Mouse (Mus musculus) ZHBTc4 (cell line): Measurements from ENCODE around the gene Tnpo2.

Experiments
- DNase-seq: peaks from one replicate; pipeline ENCODE4 v3.0.0-alpha.2; 2011; ENCODE audit warnings: low read depth, low spot score

Gene Tnpo2

GRCm38 (mm10) chr8:85026670-85027515 is 9.8 kb upstream of the Tnpo2 start, which contains the start of gene Trir:
TSS of gene Trir (plus strand) at chr8:85026823.
- DNase-seq: peak; percentile 99

- peak; percentile 41 for DNase-seq
Measured at GRCm38 (mm10) chr8:85027516-85027855, 9.2 kb upstream of the Tnpo2 start.

GRCm38 (mm10) chr8:85027922-85028321 is 8.8 kb upstream of the Tnpo2 start:
- DNase-seq: no peak

GRCm38 (mm10) chr8:85029271-85029670 is 7.4 kb upstream of the Tnpo2 start:
- no peak for DNase-seq

GRCm38 (mm10) chr8:85032622-85033311 is 3.9 kb upstream of the Tnpo2 start:
- no peak for DNase-seq

GRCm38 (mm10) chr8:85033867-85034266 is 2.8 kb upstream of the Tnpo2 start:
- peak; percentile 38 for DNase-seq

- DNase-seq: peak; percentile 93
Measured at GRCm38 (mm10) chr8:85034764-85035163, 2.0 kb upstream of the Tnpo2 start.

GRCm38 (mm10) chr8:85035165-85035727 is 1.5 kb upstream of the Tnpo2 start:
- DNase-seq: no peak

GRCm38 (mm10) chr8:85035728-85036310 is 896 bp upstream of the Tnpo2 start:
- DNase-seq: peak; percentile 34

GRCm38 (mm10) chr8:85036381-85036717 is 366 bp upstream of the Tnpo2 start:
- no peak for DNase-seq

- DNase-seq: peak; percentile 86
Measured at GRCm38 (mm10) chr8:85037366-85037680, 608 bp downstream of the Tnpo2 start.

GRCm38 (mm10) chr8:85037681-85038531 is 1.2 kb downstream of the Tnpo2 start:
- peak; percentile 58 for DNase-seq

- no peak for DNase-seq
Measured at GRCm38 (mm10) chr8:85043619-85044018, 6.9 kb downstream of the Tnpo2 start.

GRCm38 (mm10) chr8:85057367-85057766 is 20.7 kb downstream of the Tnpo2 start:
- no peak for DNase-seq

GRCm38 (mm10) chr8:85059879-85060616 is 23.3 kb downstream of the Tnpo2 start, which contains the start of gene Fbxw9:
TSS of gene Fbxw9 (plus strand) at chr8:85060055.
- peak; percentile 96 for DNase-seq

GRCm38 (mm10) chr8:85062603-85063002 is 25.9 kb downstream of the Tnpo2 start:
- no peak for DNase-seq

- no peak for DNase-seq
Measured at GRCm38 (mm10) chr8:85065213-85065612, 28.5 kb downstream of the Tnpo2 start.

- no peak for DNase-seq
Measured at GRCm38 (mm10) chr8:85067155-85067554, 30.4 kb downstream of the Tnpo2 start.

GRCm38 (mm10) chr8:85067982-85068381 is 31.3 kb downstream of the Tnpo2 start, which contains the start of gene Gm5741:
TSS of gene Gm5741 (minus strand) at chr8:85067982.
- no peak for DNase-seq

- DNase-seq: no peak
Measured at GRCm38 (mm10) chr8:85071041-85071440, 34.3 kb downstream of the Tnpo2 start.
